Mouse (Mus musculus) kidney, adult 2 months (tissue): ENCODE measurements at regions not wholly inside any gene's neighbourhood (a gene's known extent, or its start where the extent isn't known, plus 50 kb on each side); places are given as distances from the start of the nearest gene placed in this dataset.

Experiments
- CTCF ChIP-seq: fragments of 200-500 bp; conservative IDR thresholded peaks from 2 replicates; pipeline ENCODE4 v1.5.1; 2011; ENCODE audit warnings: low read depth, mild to moderate bottlenecking, control low read depth, low read length, moderate library complexity, mixed read lengths; ENCODE audit not compliant: insufficient read depth, insufficient read length
- POLR2A ChIP-seq: fragments of 200-500 bp; IDR thresholded peaks from one replicate; pipeline ENCODE4 v1.6.1; 2011; ENCODE audit warnings: low read depth, low read length, control low read depth

- no peak for TF ChIP-seq CTCF
- TF ChIP-seq POLR2A = no peak
Observed at GRCm38 (mm10) chr1:57712916-57713503, 61.0 kb upstream of the Spats2l start.
